Mouse (Mus musculus) midbrain, embryonic 16.5 days (tissue): Measurements from ENCODE around the gene Timm44. TPM values are rescaled to one million over a fixed set of nuclear protein-coding genes. Genes with fewer than 3 reads are reported as not detected.

Experiments used
- ATAC-seq: fragments of 200-750 bp; cut with Nextera tagmentation; 2 replicates; pipeline ENCODE4 v1.8.0; 2017; ENCODE audit warnings: moderate TSS enrichment
- H3K27ac ChIP-seq: fragments of 300-500 bp; sonication (generic); 2 replicates; pipeline ENCODE4 v1.5.1; 2014; ENCODE audit warnings: mild to moderate bottlenecking, low read length, mixed read lengths
- H3K27me3 ChIP-seq: fragments of 300-500 bp; sonication (generic); 2 replicates; pipeline ENCODE4 v1.6.1; 2014; ENCODE audit warnings: low read depth, low read length, mixed read lengths; ENCODE audit not compliant: control insufficient read depth, insufficient read depth
- H3K36me3 ChIP-seq: fragments of 300-500 bp; sonication (generic); 2 replicates; pipeline ENCODE4 v1.6.1; 2014; ENCODE audit warnings: mild to moderate bottlenecking, low read length, moderate library complexity, mixed read lengths; ENCODE audit not compliant: control insufficient read depth, insufficient read depth
- H3K4me1 ChIP-seq: fragments of 300-500 bp; sonication (generic); 2 replicates; pipeline ENCODE4 v1.6.1; 2014; ENCODE audit warnings: mild to moderate bottlenecking, low read length, mixed read lengths; ENCODE audit not compliant: control insufficient read depth, insufficient read depth
- H3K4me2 ChIP-seq: fragments of 300-500 bp; sonication (generic); 2 replicates; pipeline ENCODE4 v1.6.1; 2014; ENCODE audit warnings: mild to moderate bottlenecking, low read length, mixed read lengths
- H3K4me3 ChIP-seq: fragments of 300-500 bp; sonication (generic); 2 replicates; pipeline ENCODE4 v1.5.1; 2014; ENCODE audit warnings: low read depth, mild to moderate bottlenecking, low read length, moderate library complexity, mixed read lengths
- H3K9ac ChIP-seq: fragments of 300-500 bp; sonication (generic); 2 replicates; pipeline ENCODE4 v1.6.1; 2014; ENCODE audit warnings: low read depth, low read length, mixed read lengths
- H3K9me3 ChIP-seq: fragments of 300-500 bp; sonication (generic); replicated peaks from 2 replicates; pipeline ENCODE4 v1.6.1; 2014; ENCODE audit warnings: mild to moderate bottlenecking, low read length, mixed read lengths; ENCODE audit not compliant: control insufficient read depth, poor library complexity, severe bottlenecking
- WGBS: fragments of 180-500 bp; shearing (Covaris S2); extraction: QIAGEN DNeasy Blood & Tissue Kit; methylation state at CpG from one replicate; pipeline ENCODE4 v1.1.7; 2014; 5-methylcytosine and 5-hydroxymethylcytosine counted together
- polyA plus RNA-seq: library from polyadenylated mRNA; unstranded; fragments of >200 nt; fragmentation: Nextera tagmentation; extraction: Ambion mirVana; gene quantifications from 2 replicates; pipeline ENCODE4 v1.2.1, GENCODE M21; 2015

Timm44 gene
- polyA plus RNA-seq = 45.3 and 48.1 TPM in 2 replicates

DNA sequence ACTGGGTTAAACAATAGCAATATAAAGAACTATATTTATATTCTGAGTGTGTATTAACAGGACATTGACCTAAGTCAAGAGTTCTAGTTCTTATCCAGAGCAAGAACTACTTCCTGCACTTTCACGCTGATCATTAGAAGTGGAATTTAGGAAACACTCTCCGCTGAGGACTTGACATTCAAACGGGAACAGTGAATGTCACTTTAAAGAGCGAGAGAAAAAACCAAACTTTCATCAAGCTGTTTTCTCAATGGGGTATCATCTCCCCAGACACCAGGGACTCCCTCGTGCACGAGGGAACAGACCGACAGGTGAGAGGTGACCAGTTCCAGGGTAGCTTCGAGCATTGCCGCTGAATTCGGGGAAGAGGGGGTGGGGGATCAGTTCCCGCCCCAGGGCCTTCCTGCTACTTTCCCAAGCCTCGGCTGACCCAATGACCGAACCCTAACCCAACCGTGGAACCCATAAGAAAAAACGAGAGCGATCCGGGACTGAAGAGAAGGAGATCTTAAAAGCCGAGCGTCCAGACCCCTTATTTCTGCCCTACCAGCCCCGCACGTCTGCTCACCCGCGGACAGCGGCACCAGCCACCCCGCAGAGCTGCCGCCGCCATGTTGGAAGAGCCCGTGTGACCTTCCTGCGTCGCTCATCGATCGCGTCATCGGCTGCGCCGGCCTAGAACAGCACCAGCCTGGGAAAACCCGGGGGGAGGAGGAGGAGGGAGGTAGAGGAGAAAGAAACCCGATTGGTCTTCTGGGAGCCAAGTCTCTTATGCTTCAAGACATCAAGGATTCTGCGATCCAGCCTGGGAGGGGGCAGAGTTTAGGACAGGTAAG, at the start of gene Timm44:
Timm44 (minus strand) TSS at position 639 of the 836 bp plus-strand sequence.
- Histone ChIP-seq H3K36me3 (peaks cover 16% of the 10 kb centered on the region), H3K4me2 (peak within 1 kb of the TSS; percentile 67), H3K4me1 (peaks cover 11% of the 10 kb centered on the region), H3K9me3 (no peaks in the 10 kb centered on the region), H3K27ac (peak within 1 kb of the TSS; percentile 81), H3K27me3 (no peaks in the 10 kb centered on the region), H3K4me3 (peak within 1 kb of the TSS; percentile 66), H3K9ac (peak within 1 kb of the TSS; percentile 74)
- WGBS = under 1% methylated on average over 38 of the region's 39 CpGs
- peak; percentile 97 for ATAC-seq

GRCm38 (mm10) chr8:4324983-4325750, 49.5 kb upstream of the Timm44 start, which contains the start of the genes Ccl25 and Elavl1:
Ccl25 (plus strand) TSS chr8:4325210.
Elavl1 (minus strand) TSS chr8:4325413.
- ATAC-seq = peak; percentile 99
- peak within 1 kb of the TSS; percentile 87 for H3K27ac ChIP-seq
- H3K4me1 ChIP-seq = peaks cover 34% of the 10 kb centered on the region
- H3K4me3 ChIP-seq = peak within 1 kb of the TSS; percentile 93
- H3K9ac ChIP-seq = peak within 1 kb of the TSS; percentile 97
- H3K9me3 ChIP-seq = no peaks in the 10 kb centered on the region
- under 1% methylated on average over 50 of the region's 78 CpGs for WGBS
- no peaks in the 10 kb centered on the region for H3K27me3 ChIP-seq
- H3K36me3 ChIP-seq = peaks cover 3% of the 10 kb centered on the region; the same call in 1 of the 2 replicates
- peak within 1 kb of the TSS; percentile 85 for H3K4me2 ChIP-seq

- ATAC-seq = peak; percentile 81
- Histone ChIP-seq H3K27ac (peak overlapping the region; percentile 83), H3K9ac (peak overlapping the region; percentile 97), H3K4me3 (peak overlapping the region; percentile 93), H3K27me3 (no peaks in the 10 kb centered on the region), H3K4me1 (peaks cover 34% of the 10 kb centered on the region), H3K4me2 (peak overlapping the region; percentile 81), H3K36me3 (peaks cover 3% of the 10 kb centered on the region; the same call in 1 of the 2 replicates), H3K9me3 (no peaks in the 10 kb centered on the region)
- under 1% methylated on average over 41 of the region's 42 CpGs for WGBS
Observed at GRCm38 (mm10) chr8:4324525-4324924, 48.8 kb upstream of the Timm44 start.

DNA sequence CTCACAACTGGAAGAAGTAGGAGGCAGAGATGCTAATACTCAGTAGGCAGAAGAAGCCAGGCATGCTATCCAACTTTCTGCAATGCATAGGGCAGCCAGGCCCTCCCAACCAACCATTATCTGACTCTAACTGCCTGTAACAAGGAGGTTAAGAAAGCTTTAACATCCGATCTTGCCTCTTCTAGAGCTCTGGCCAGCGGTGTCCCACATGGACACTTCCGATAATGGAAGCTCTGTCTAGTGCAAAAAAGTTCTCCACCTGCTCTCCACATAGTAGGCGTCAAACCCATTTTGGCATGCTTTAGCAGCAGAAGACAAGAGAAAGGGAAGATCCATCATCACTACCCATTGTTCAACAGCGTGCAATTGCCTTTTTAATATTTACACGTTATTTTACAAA, 48.2 kb upstream of the Timm44 start:
- Histone ChIP-seq H3K4me3 (peak overlapping the region; percentile 93), H3K9ac (peak overlapping the region; percentile 97), H3K4me2 (peak overlapping the region; percentile 81), H3K9me3 (no peaks in the 10 kb centered on the region), H3K36me3 (no peaks in the 10 kb centered on the region; the same call in 1 of the 2 replicates), H3K27ac (no peak overlapping the region), H3K4me1 (peaks cover 35% of the 10 kb centered on the region), H3K27me3 (no peaks in the 10 kb centered on the region)
- ATAC-seq = no peak
- under 1% methylated on average over 6 of the region's 6 CpGs for WGBS

GRCm38 (mm10) chr8:4322470-4322869, 46.8 kb upstream of the Timm44 start:
- Histone ChIP-seq H3K4me1 (peaks cover 37% of the 10 kb centered on the region), H3K9me3 (no peaks in the 10 kb centered on the region), H3K9ac (no peak overlapping the region), H3K27ac (no peak overlapping the region), H3K4me2 (no peak overlapping the region), H3K36me3 (no peaks in the 10 kb centered on the region), H3K4me3 (no peak overlapping the region), H3K27me3 (no peaks in the 10 kb centered on the region)
- WGBS = 28% methylated on average over 2 of the region's 2 CpGs
- no peak for ATAC-seq

DNA sequence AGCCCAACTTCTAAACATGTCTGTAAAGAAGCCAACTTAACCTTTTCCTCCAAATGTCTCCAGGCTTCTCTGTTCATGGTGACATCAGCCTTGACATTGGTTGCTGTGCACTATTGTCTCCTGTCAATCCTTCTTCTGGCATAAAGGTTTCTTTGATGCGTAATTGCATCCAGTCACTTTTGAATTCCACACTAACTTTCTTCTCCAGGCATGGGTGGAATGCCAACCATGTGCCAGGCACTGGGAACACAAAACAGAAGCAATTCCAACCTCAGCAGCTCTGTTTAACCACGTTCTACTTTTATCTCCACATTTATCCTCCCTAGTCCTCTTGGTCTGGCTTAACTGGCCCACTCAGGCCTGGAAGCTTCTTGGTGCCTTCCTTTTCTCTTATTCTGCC, 45.3 kb upstream of the Timm44 start:
- no peak overlapping the region for H3K9ac ChIP-seq
- H3K4me1 ChIP-seq = peaks cover 34% of the 10 kb centered on the region
- H3K9me3 ChIP-seq = no peaks in the 10 kb centered on the region
- no peaks in the 10 kb centered on the region for H3K36me3 ChIP-seq
- WGBS = 82% methylated on average over 2 of the region's 2 CpGs
- no peak overlapping the region for H3K4me3 ChIP-seq
- ATAC-seq = no peak
- no peaks in the 10 kb centered on the region for H3K27me3 ChIP-seq
- no peak overlapping the region for H3K27ac ChIP-seq
- H3K4me2 ChIP-seq = no peak overlapping the region

GRCm38 (mm10) chr8:4320404-4320803, 44.7 kb upstream of the Timm44 start:
- ATAC-seq = no peak
- H3K9ac ChIP-seq = no peak overlapping the region
- H3K4me3 ChIP-seq = no peak overlapping the region
- WGBS = 100% methylated on average over 1 of the region's 1 CpGs
- no peak overlapping the region for H3K4me2 ChIP-seq
- no peaks in the 10 kb centered on the region for H3K9me3 ChIP-seq
- no peaks in the 10 kb centered on the region for H3K36me3 ChIP-seq
- H3K4me1 ChIP-seq = peaks cover 29% of the 10 kb centered on the region
- H3K27me3 ChIP-seq = no peaks in the 10 kb centered on the region
- H3K27ac ChIP-seq = no peak overlapping the region

GRCm38 (mm10) chr8:4319573-4319872, 43.8 kb upstream of the Timm44 start:
- H3K4me3 ChIP-seq = no peak overlapping the region
- H3K27ac ChIP-seq = no peak overlapping the region
- no peaks in the 10 kb centered on the region for H3K9me3 ChIP-seq
- H3K4me2 ChIP-seq = no peak overlapping the region
- H3K9ac ChIP-seq = no peak overlapping the region
- no peaks in the 10 kb centered on the region for H3K36me3 ChIP-seq
- H3K27me3 ChIP-seq = no peaks in the 10 kb centered on the region
- peaks cover 29% of the 10 kb centered on the region for H3K4me1 ChIP-seq
- ATAC-seq = no peak
- WGBS = 98% methylated on average over 11 of the region's 11 CpGs
